Mouse (Mus musculus) subcutaneous adipose tissue, adult 2 months (tissue): ENCODE measurements around the gene Serac1. TPM values are rescaled to one million over a fixed set of nuclear protein-coding genes. Genes with fewer than 3 reads are reported as not detected.

Source experiments
- polyA plus RNA-seq: library from polyadenylated mRNA; depleted of rRNA; stranded (reverse); fragments of >200 nt; gene quantifications from 2 replicates; pipeline ENCODE4 v1.2.3, GENCODE M21; 2012; ENCODE audit warnings: low replicate concordance; rRNA removed

The Serac1 gene
- 5.1 and 6.4 TPM in 2 replicates for polyA plus RNA-seq

DNA sequence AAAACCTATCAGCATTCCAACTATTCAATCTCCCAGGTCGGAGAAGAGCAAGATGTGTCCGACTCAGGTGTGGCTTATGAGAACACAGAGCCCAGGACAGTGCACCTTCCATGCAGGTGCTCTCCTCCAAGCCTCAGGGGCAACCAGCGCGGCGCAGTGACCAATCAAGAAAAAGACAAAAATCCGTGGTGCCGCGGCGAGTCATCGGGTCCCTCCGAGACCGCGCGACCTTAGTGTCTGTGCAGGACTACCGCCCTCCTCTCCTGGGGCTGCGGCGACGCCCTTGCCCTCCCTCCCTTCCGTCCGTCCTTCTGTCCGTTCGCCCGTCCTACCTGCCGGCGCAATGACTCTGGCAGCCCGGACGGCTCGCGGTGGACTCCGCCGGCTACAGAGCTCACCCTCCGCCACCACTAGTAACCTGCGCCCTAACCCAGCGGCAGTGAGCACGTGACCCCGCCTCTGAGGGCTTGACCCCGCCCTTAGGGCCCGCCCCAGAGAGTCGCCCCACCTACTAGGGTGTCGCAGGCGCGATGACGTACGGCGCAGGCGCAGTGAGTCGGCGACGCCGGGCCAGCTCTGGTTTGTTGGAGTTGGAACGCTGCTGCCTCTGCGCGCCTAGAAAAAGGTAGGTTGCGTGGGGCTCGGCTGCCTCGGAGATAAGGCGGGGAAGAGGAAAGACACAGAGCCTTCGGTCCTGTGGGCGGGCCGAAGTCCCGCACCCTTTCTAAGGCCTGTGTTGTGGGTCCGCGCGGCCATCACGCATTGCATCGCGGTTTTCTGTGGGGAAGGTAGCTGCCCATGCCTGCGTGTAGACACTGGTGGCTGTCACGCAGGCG, at the start of gene Serac1, which contains the start of gene Gtf2h5:
Gene Serac1 (minus strand): TSS at position 455 of the 836 bp plus-strand sequence.
Gene Gtf2h5 (plus strand): TSS at position 500 of the 836 bp plus-strand sequence.

DNA sequence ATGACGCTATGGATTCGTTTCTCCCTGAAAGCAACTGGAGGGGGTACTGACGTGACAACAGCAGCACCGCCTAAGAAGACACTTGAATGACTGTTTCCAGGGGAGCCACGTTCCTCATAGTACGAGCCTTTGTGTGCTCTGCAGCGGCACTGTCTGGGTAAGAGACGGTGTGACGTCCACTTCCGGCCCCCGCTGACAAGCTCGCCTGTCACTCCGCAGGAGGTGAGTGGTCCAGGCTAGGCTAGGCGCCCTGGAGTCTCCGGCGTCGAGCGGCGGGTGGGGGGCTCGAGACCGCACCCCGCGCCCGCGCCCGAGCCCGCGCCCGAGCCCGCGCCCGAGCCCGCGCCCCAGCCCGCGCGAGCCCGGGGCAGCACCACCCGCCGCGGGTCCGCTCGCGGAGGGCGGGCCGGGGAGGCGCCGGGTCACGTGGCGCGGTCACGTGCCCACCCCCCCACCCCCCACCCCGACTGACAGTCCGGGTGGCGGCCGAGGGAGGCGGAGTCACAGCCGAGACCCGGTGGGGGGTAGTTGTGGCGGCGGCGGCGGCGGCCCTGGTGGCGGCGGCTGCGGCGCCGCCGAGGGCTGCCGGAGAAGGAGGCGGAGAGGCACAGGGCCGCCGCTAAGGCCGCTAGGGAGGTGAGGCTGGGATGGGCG, 26.9 kb upstream of the Serac1 start, which contains the start of gene Tulp4:
Gene Tulp4 (plus strand): TSS at position 77 of the 654 bp plus-strand sequence.

Other genes with a start within 250 kb of the Serac1 start
- gene Snx9, start 238.4 kb downstream of the Serac1 start, polyA plus RNA-seq: 46.0 and 48.9 TPM in 2 replicates
- 7.2 and 14.6 TPM in 2 replicates for gene Synj2, start 138.5 kb downstream of the Serac1 start, polyA plus RNA-seq
- 25.3 and 42.2 TPM in 2 replicates for gene Gtf2h5, start within 50 bp of the Serac1 start, polyA plus RNA-seq
- 41.1 and 57.2 TPM in 2 replicates for gene Tulp4, start 26.7 kb upstream of the Serac1 start, polyA plus RNA-seq
- 15.7 and 23.3 TPM in 2 replicates for gene Tmem181a, start 177.1 kb upstream of the Serac1 start, polyA plus RNA-seq
- gene Dynlt1a, start 237.8 kb upstream of the Serac1 start, polyA plus RNA-seq: 4.3 and 4.7 TPM in 2 replicates